Mouse (Mus musculus) erythroblast, embryonic 14.5 days (primary cell): ENCODE measurements around the gene Pex16. TPM values are rescaled to one million over a fixed set of nuclear protein-coding genes. Genes with fewer than 3 reads are reported as not detected.

Experiments
- H3K27me3 ChIP-seq: 2 replicates; pipeline ENCODE4 v1.6.1; 2012; ENCODE audit warnings: inconsistent platforms; ENCODE audit not compliant: control insufficient read depth
- H3K36me3 ChIP-seq: 2 replicates; pipeline ENCODE4 v1.6.1; 2012; ENCODE audit warnings: mild to moderate bottlenecking, inconsistent platforms; ENCODE audit not compliant: control insufficient read depth
- H3K4me1 ChIP-seq: 2 replicates; pipeline ENCODE4 v1.6.1; 2012; ENCODE audit warnings: inconsistent platforms; ENCODE audit not compliant: control insufficient read depth
- H3K4me3 ChIP-seq: replicated peaks from 2 replicates; pipeline ENCODE3; 2012; ENCODE audit warnings: moderate library complexity, mild to moderate bottlenecking, inconsistent platforms
- H3K9me3 ChIP-seq: 2 replicates; pipeline ENCODE4 v1.6.1; 2012; ENCODE audit warnings: low read length, inconsistent platforms, mixed read lengths; ENCODE audit not compliant: control insufficient read depth
- GATA1 ChIP-seq: IDR thresholded peaks from 2 replicates; pipeline ENCODE4 v1.6.1; 2012; ENCODE audit warnings: low read length, inconsistent platforms, mixed read lengths
- TAL1 ChIP-seq: IDR thresholded peaks from 3 replicates; pipeline ENCODE4 v1.6.1; 2012; ENCODE audit warnings: low read length, inconsistent platforms, mixed read lengths
- polyA plus RNA-seq: library from polyadenylated mRNA; stranded (reverse); fragments of >175 nt; gene quantifications from 2 replicates; pipeline ENCODE4 v1.2.3, GENCODE M21; 2012

Gene Pex16
- polyA plus RNA-seq, 1 experiment = 2.6 TPM

GRCm38 (mm10) chr2:92375099-92375623 lies 685 bp downstream of the Pex16 start:
- peaks cover 31% of the 10 kb centered on the region for H3K4me1 ChIP-seq
- H3K9me3 ChIP-seq = no peaks in the 10 kb centered on the region
- TF ChIP-seq GATA1 (no peak), TAL1 (no peak)
- peak overlapping the region; percentile 81 for H3K4me3 ChIP-seq
- H3K36me3 ChIP-seq = peaks cover 37% of the 10 kb centered on the region
- H3K27me3 ChIP-seq = peaks cover 38% of the 10 kb centered on the region

- Histone ChIP-seq H3K9me3 (no peaks in the 10 kb centered on the region), H3K4me3 (peak overlapping the region; percentile 81), H3K27me3 (peaks cover 31% of the 10 kb centered on the region), H3K4me1 (peaks cover 29% of the 10 kb centered on the region), H3K36me3 (peaks cover 43% of the 10 kb centered on the region)
- TF ChIP-seq TAL1 = no peak
- no peak for TF ChIP-seq GATA1
These were observed 1.3 kb downstream of the Pex16 start for GRCm38 (mm10) chr2:92375788-92376187.

GRCm38 (mm10) chr2:92376300-92376699 lies 1.8 kb downstream of the Pex16 start:
- Histone ChIP-seq H3K4me1 (peaks cover 27% of the 10 kb centered on the region), H3K36me3 (peaks cover 48% of the 10 kb centered on the region)
- TF ChIP-seq GATA1 (no peak), TAL1 (no peak)

GRCm38 (mm10) chr2:92377320-92377719 lies 2.8 kb downstream of the Pex16 start:
- Histone ChIP-seq H3K9me3 (no peaks in the 10 kb centered on the region), H3K4me3 (no peak overlapping the region), H3K4me1 (peaks cover 27% of the 10 kb centered on the region), H3K36me3 (peaks cover 58% of the 10 kb centered on the region), H3K27me3 (peaks cover 16% of the 10 kb centered on the region)
- TF ChIP-seq TAL1 = no peak
- no peak for TF ChIP-seq GATA1

More at GRCm38 (mm10) chr2:92376300-92376699, 1.8 kb downstream of the Pex16 start:
- Histone ChIP-seq H3K4me3 (peak overlapping the region; percentile 81), H3K9me3 (no peaks in the 10 kb centered on the region), H3K27me3 (peaks cover 26% of the 10 kb centered on the region)

- TF ChIP-seq GATA1 (no peak), TAL1 (no peak)
- no peaks in the 10 kb centered on the region for H3K9me3 ChIP-seq
- H3K4me1 ChIP-seq = peaks cover 27% of the 10 kb centered on the region
- no peaks in the 10 kb centered on the region for H3K27me3 ChIP-seq
- H3K4me3 ChIP-seq = no peak overlapping the region
- H3K36me3 ChIP-seq = peaks cover 73% of the 10 kb centered on the region
These were observed 5.5 kb downstream of the Pex16 start for GRCm38 (mm10) chr2:92379783-92380494.

- Histone ChIP-seq H3K4me3 (no peak overlapping the region), H3K36me3 (peaks cover 73% of the 10 kb centered on the region), H3K9me3 (no peaks in the 10 kb centered on the region), H3K27me3 (no peaks in the 10 kb centered on the region; the same call in 1 of the 2 replicates), H3K4me1 (peaks cover 25% of the 10 kb centered on the region)
- TF ChIP-seq TAL1 (no peak), GATA1 (no peak)
These were observed 6.1 kb downstream of the Pex16 start for GRCm38 (mm10) chr2:92380495-92381050.

- Histone ChIP-seq H3K36me3 (peaks cover 73% of the 10 kb centered on the region), H3K9me3 (no peaks in the 10 kb centered on the region), H3K4me1 (peaks cover 20% of the 10 kb centered on the region), H3K27me3 (peaks cover 2% of the 10 kb centered on the region; the same call in 1 of the 2 replicates), H3K4me3 (no peak overlapping the region)
- no peak for TF ChIP-seq TAL1
- no peak for TF ChIP-seq GATA1
These were observed 6.7 kb downstream of the Pex16 start for GRCm38 (mm10) chr2:92381161-92381560.

- Histone ChIP-seq H3K9me3 (no peaks in the 10 kb centered on the region), H3K4me3 (no peak within 1 kb of the TSS), H3K36me3 (peaks cover 67% of the 10 kb centered on the region), H3K4me1 (peaks cover 15% of the 10 kb centered on the region), H3K27me3 (peaks cover 7% of the 10 kb centered on the region)
- TF ChIP-seq GATA1 (no peak), TAL1 (no peak)
These were observed 7.6 kb downstream of the Pex16 start, which contains the start of gene 1700029I15Rik for GRCm38 (mm10) chr2:92381901-92382588. Gene 1700029I15Rik (plus strand): TSS chr2:92382538.

GRCm38 (mm10) chr2:92382759-92383158 lies 8.3 kb downstream of the Pex16 start:
- H3K36me3 ChIP-seq = peaks cover 60% of the 10 kb centered on the region
- TF ChIP-seq TAL1 = no peak
- no peak for TF ChIP-seq GATA1
- no peaks in the 10 kb centered on the region for H3K9me3 ChIP-seq
- peaks cover 9% of the 10 kb centered on the region for H3K4me1 ChIP-seq
- H3K27me3 ChIP-seq = peaks cover 14% of the 10 kb centered on the region
- no peak overlapping the region for H3K4me3 ChIP-seq
